Mouse (Mus musculus) lung, postnatal 36 days (tissue): Measurements from ENCODE around the gene Cldn3.

Experiments used
- DNase-seq: peaks from one replicate; pipeline ENCODE4 v3.0.0; 2022; ENCODE audit warnings: mixed read lengths

The Cldn3 gene

DNA sequence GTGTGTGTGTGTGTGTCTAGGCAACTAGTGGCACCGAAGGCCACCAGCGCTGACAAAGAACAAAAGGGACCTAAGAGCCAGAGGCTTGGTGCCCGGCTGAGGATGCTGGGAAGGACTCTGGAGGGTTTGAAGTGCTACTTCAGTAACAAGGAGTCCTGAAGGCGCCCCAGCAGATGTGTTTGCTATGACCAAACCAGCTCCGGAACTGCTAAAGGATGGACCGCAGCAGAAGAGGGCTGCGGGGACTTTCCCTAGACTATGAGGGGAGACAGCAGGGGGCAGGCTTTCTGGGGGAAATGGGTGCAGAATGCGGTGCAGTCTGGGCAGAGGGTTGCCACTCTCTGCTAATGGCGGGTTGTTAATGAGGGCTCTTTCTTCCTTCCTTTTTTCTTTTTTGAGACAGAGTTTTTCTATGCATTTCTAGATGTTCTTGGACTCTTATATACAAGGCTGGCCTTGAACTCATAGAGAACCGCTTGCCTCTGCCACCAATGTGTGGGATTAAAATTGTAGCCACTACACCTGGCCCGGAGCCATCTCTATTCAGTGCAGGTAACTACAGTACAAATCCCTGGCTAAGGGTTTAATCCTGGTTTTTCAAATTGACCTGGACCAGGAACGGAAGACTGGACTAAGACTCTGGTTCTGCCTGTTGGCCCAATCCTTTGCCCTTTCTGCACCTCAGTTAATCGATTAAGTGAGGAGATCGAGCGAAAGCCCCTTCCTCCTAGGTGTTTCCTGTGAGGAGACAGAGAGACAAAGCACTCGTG, 22.0 kb downstream of the Cldn3 start:
- peak; percentile 85 for DNase-seq

- DNase-seq = peak; percentile 100
Measured at GRCm38 (mm10) chr5:135008671-135009589, 22.9 kb downstream of the Cldn3 start, which contains the start of gene Abhd11. TSS of gene Abhd11 (plus strand) at chr5:135009152.

- DNase-seq = peak; percentile 94
Measured at GRCm38 (mm10) chr5:135009590-135010319, 23.7 kb downstream of the Cldn3 start.

DNA sequence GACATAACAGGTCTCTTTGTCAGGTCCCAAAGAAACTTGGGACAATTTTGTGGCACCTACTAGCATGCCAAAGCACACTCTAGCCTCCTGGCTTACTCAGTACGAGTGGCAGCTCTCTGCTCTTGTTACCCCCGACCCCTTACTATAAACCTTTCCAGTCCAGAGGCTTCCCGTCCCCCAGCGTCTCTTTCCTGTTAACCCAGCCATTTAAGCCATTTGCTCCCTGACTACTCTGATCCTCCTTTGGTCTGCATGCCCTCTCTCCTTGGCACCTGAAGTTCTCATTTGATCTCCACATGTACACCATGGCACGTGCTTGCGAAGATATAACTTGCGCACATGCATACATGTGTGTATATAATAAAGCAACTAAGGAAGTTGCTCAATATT, 24.3 kb downstream of the Cldn3 start:
- DNase-seq = no peak

DNA sequence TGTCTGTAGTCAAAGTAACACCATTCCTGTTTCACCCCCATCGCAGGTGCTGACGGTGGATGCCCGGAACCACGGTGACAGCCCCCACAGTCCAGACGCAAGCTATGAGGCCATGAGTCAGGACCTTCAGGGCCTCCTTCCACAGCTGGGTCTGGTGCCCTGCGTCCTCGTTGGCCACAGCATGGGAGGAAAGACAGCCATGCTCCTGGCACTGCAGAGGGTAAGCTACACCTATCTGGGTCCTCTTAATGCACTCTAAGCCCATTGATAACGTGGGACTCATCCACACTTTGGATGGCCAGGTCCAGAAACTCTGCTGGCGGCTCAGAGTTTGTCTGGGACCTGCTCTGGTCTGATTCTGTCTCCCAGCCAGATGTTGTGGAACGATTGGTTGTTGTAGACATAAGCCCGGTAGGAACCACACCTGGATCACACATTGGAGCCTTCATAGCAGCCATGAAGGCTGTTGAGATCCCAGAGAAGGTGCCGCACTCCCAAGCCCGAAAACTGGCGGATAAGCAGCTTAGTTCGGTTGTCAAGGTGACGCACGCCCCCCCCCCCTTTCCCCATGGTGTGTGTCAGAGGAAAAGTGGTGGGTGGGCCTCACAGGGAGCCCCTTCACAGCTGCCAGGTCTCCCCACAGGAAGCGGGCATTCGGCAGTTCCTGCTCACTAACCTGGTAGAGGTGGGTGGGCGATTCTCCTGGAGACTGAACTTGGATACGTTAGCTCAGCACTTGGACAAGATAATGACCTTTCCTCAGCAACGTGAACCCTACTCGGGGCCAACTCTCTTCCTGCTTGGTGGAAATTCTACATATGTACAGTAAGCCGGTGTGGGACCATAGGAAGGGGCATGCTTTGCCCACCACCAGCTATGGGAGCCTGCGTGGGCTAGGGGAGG, 25.1 kb downstream of the Cldn3 start:
- no peak for DNase-seq

GRCm38 (mm10) chr5:135011809-135012613, 26.0 kb downstream of the Cldn3 start:
- DNase-seq = no peak

DNA sequence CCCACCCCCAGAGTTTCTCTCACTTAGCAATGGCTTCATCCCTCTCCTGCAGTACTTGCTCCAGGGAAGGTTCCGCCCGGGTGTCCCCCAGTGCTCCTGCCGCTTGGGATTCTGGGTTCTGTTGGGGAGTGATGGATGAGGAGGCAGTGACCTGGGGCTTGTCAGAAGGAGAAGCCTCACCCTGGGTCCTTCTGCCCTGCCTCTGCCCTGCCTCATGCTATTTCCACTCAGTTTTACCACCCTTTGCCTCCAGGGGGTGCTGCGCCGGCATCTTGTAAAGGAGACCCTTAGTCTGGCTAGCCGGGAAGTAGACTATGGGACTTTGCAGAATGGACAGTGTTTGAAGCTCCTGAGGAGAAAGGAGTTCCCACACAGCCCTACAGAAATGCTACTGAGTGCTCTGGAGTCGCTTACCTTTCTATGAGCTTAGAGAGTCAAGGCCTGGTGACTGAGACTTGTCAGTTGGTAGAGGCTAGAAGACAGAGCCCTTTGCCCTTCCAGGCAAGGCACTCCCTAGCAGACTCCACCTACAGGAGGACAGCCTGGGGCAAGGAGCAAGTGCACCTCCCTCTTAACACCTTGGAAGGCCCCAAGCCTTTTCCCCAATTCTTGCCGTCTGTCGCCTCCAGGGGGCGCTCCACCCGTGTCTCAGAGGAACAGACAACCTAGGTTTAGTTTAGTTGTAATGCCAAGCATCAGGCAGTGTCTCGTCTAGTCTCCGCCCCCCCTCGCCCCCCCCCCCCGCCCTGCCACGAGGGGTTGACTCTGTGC, 26.8 kb downstream of the Cldn3 start:
- peak; percentile 89 for DNase-seq

GRCm38 (mm10) chr5:135015497-135015896, 29.5 kb downstream of the Cldn3 start:
- DNase-seq = peak; percentile 91

DNA sequence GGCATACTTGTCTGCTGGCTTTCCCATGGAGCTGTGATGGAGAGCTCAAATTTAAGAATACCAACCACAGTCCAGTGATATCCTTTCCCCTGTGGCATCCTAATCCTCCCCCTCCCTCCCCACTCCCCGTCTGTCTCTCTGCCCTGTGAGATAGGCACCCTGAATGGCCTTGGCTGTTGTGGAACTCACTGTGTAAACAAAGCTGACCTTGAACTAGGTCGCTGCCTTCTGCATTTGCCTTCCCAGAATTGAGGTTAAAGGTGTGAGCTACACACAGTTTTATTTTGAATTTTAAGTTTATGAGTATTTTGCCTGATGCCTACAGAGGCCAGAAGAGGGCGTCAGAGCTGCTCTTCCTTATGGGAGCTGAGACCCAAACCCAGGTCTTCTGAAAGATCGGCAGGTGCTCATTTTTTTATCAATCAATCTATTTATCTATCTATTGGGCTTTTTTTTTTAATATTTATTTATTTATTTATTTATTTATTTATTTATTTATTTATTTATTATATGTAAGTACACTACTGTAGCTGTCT, 30.3 kb downstream of the Cldn3 start:
- no peak for DNase-seq

GRCm38 (mm10) chr5:135021814-135022213, 35.8 kb downstream of the Cldn3 start:
- DNase-seq = peak; percentile 92

DNA sequence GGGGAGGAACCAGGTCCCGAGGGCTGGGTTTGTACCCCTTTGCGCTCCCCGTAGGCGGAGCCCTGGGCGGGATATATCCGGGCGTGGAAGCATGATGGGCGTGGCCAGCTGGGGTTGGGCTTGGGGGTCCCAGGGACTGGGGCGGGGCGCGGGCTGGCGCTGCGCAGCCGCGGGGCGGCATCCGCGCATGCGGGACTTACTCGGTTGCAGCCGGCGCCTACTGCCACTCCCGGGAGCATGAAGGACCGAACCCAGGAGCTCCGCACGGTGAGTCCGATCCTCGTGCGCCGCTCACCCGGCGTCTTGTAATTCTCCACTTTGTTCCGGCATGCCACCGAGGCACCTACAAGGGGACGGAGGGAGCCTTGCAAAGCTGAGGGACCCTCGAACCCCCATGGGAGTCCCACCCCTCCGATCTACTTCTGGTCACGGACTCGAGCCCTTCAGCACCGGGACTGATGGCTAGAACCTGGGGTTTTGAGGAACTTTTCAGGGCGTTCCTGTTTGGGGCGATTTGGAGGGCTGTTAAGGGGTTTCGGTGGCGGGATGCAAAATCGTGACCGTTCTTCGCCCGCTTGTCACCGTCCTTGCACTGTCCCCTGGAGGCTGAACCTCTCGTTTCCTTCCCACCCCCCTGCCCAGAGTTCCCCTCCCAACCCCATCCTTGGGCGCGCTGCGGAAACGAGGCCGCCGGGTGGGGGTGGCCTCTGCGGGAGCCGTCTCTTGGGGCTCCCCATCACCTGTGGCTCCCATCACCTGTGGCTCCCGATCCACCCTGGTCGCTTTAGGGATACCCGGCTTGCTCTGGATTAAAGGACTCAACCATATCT, 37.5 kb downstream of the Cldn3 start, which contains the start of gene Stx1a:
Gene Stx1a (plus strand): TSS at position 139 of the 830 bp plus-strand sequence.
- DNase-seq = peak; percentile 94

- DNase-seq = peak; percentile 39
Measured at GRCm38 (mm10) chr5:135024665-135025224, 38.7 kb downstream of the Cldn3 start.

GRCm38 (mm10) chr5:135025899-135026298, 39.9 kb downstream of the Cldn3 start:
- no peak for DNase-seq

- peak; percentile 54 for DNase-seq
Measured at GRCm38 (mm10) chr5:135029007-135029854, 43.2 kb downstream of the Cldn3 start.

DNA sequence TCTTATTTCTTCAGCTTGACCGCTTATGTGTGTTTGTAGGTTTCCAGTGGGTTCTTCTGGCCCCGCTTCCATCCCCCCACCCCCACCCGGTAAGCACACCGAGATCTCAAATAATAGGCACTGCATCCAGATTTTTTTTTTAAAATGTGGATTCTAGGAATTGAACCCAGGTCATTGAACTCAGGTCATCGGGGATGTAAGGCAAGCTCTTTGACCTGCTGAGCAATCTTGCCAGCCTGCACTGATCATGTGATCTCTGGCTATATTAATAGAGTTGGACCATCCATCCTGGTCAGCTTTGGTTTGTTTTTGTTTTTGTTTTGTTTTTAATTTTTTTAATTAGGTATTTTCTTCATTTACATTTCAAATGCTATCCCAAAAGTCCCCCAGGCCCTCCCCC, 46.6 kb downstream of the Cldn3 start:
- no peak for DNase-seq

DNA sequence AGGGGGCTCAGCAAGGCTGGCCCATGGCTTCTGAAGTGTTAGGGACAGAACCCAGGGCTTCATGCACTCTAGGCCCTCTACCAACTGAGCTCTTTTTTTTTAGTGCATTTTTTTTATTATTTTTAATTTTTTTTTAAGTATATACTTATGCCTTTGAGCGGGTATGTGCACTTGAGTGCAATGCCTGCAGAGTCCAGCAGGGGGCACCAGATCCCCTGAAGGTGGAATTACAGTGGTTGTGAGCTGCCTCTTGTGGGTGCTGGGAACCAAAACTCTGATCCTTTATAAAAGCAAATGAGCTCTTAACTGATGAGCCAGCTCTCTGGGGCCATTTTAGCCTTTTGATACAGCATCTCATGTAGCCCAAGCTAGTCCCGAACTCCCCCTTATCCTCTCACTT, 48.6 kb downstream of the Cldn3 start:
- DNase-seq = no peak

- no peak for DNase-seq
Measured at GRCm38 (mm10) chr5:135035608-135036359, 49.8 kb downstream of the Cldn3 start.
